Mouse (Mus musculus): ENCODE data around the gene Rabgap1l. TPM values are rescaled to one million over a fixed set of nuclear protein-coding genes. Genes with fewer than 3 reads are reported as not detected.

Rabgap1l gene
- polyA plus RNA-seq, 1 experiment from 2014 or later: 53.5 TPM

DNA sequence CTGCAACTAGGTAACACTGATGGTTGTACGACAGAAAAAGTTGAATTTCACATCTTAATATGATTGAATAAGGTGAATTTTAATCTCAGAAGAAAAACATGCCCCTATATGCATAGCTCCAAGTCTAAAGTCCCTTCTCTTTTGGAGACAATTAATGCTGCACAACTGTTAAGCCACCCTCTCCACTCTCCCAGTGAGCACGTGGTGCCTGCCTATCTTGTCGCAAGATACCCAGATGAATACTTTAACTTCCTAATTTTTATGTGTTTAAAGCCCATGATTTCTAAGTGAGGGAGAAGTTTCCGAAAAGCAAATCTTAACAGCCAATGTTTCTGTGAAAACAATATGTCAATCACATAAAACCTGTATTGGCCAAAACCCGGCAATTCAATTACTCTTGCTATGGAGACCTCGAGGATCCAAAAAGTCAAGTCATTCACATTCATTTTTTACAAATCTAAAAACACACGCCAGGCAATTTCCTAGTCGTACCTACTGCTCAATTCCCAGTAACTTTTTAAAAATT lies 581.4 kb downstream of the Rabgap1l start:
- Histone ChIP-seq H3K4me1 (ENCODE audit: control insufficient read depth, insufficient read depth, low read length) (peaks cover 9% of the 10 kb centered on the region), H3K4me3 (ENCODE audit: low read depth, low read length) (peak overlapping the region; percentile 79), H3K27me3 (ENCODE audit: control insufficient read depth, insufficient read depth, low read length) (no peaks in the 10 kb centered on the region), H3K9ac (ENCODE audit: low read depth, low read length) (peak overlapping the region; percentile 87), H3K4me2 (peak overlapping the region; percentile 75), H3K9me3 (replicated peaks; ENCODE audit: control insufficient read depth, low read length) (no peaks in the 10 kb centered on the region), H3K27ac (ENCODE audit: low read depth, low read length) (peak overlapping the region; percentile 99; the same call in 1 of the 2 replicates), H3K36me3 (ENCODE audit: control insufficient read depth, insufficient read depth, low read length) (0 out of 2 replicates have a peak, but pooled peaks cover 3% of the 10 kb centered on the region)
- 3% methylated on average over 8 of the region's 8 CpGs for WGBS (ENCODE audit: insufficient replicate concordance)
- ATAC-seq (replicated peaks; ENCODE audit: insufficient number of reproducible peaks, low FRiP score, low TSS enrichment): no peak

DNA sequence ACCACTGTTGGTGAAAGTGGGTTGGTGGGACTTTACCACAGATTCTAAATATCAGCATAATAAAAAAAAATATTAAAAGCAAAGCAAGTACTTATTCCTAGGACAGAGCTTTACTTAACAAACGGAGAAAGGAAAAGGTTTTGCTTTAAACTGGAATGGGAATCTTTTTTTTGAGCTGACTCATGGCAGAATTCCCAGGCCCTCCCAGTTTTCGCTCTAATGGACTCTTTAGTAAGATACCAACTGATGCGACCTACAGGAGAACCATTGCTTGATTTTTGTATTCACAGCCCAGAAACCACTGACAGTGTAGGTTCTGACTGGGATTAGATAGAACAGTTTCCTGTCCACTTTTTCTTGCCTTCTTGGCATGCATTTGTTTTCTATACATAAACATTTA lies 582.4 kb downstream of the Rabgap1l start:
- Histone ChIP-seq H3K36me3 (ENCODE audit: control insufficient read depth, insufficient read depth, low read length) (peaks cover 10% of the 10 kb centered on the region; the same call in 1 of the 2 replicates), H3K27ac (ENCODE audit: low read depth, low read length) (no peak overlapping the region), H3K9me3 (replicated peaks; ENCODE audit: control insufficient read depth, low read length) (no peaks in the 10 kb centered on the region), H3K27me3 (ENCODE audit: control insufficient read depth, insufficient read depth, low read length) (no peaks in the 10 kb centered on the region), H3K9ac (ENCODE audit: low read depth, low read length) (no peak overlapping the region), H3K4me3 (ENCODE audit: low read depth, low read length) (peak overlapping the region; percentile 79; the same call in 1 of the 2 replicates), H3K4me2 (peak overlapping the region; percentile 75), H3K4me1 (ENCODE audit: control insufficient read depth, insufficient read depth, low read length) (peaks cover 9% of the 10 kb centered on the region)
- WGBS (ENCODE audit: insufficient replicate concordance): 63% methylated on average over 3 of the region's 3 CpGs
- ATAC-seq (replicated peaks; ENCODE audit: insufficient number of reproducible peaks, low FRiP score, low TSS enrichment): no peak

GRCm38 (mm10) chr1:160209844-160210243 lies 583.2 kb downstream of the Rabgap1l start:
- Histone ChIP-seq H3K36me3 (ENCODE audit: control insufficient read depth, insufficient read depth, low read length) (peaks cover 15% of the 10 kb centered on the region; the same call in 1 of the 2 replicates), H3K4me1 (ENCODE audit: control insufficient read depth, insufficient read depth, low read length) (peaks cover 9% of the 10 kb centered on the region), H3K27ac (ENCODE audit: low read depth, low read length) (no peak overlapping the region), H3K4me2 (no peak overlapping the region), H3K9me3 (replicated peaks; ENCODE audit: control insufficient read depth, low read length) (no peaks in the 10 kb centered on the region), H3K27me3 (ENCODE audit: control insufficient read depth, insufficient read depth, low read length) (no peaks in the 10 kb centered on the region), H3K9ac (ENCODE audit: low read depth, low read length) (no peak overlapping the region), H3K4me3 (ENCODE audit: low read depth, low read length) (no peak overlapping the region)
- 71% methylated on average over 2 of the region's 2 CpGs for WGBS (ENCODE audit: insufficient replicate concordance)
- ATAC-seq (replicated peaks; ENCODE audit: insufficient number of reproducible peaks, low FRiP score, low TSS enrichment): no peak

DNA sequence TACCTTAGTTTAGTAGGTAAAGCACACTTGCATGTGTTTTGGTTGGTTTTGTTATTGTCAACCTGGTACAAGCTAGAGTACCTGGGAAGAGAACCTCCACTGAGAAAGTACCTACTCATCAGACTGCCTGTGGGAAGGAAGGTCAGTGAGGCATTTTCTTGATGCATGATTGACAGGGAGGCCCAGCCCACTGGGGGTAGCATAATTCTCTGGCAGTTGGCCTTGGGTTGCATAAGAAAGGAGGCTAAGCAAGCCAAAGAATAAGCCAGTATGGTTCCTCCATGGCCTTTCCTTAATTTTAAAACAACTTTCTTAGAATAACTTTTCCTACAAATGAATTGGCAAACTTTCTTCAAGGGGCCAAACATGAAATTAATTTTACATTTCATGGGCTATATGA lies 587.5 kb downstream of the Rabgap1l start:
- Histone ChIP-seq H3K27me3 (ENCODE audit: control insufficient read depth, insufficient read depth, low read length) (no peaks in the 10 kb centered on the region), H3K9ac (ENCODE audit: low read depth, low read length) (no peak overlapping the region), H3K4me1 (ENCODE audit: control insufficient read depth, insufficient read depth, low read length) (no peaks in the 10 kb centered on the region; the same call in 1 of the 2 replicates), H3K4me2 (no peak overlapping the region), H3K27ac (ENCODE audit: low read depth, low read length) (no peak overlapping the region), H3K36me3 (ENCODE audit: control insufficient read depth, insufficient read depth, low read length) (peaks cover 25% of the 10 kb centered on the region), H3K4me3 (ENCODE audit: low read depth, low read length) (no peak overlapping the region), H3K9me3 (replicated peaks; ENCODE audit: control insufficient read depth, low read length) (no peaks in the 10 kb centered on the region)
- no peak for ATAC-seq (replicated peaks; ENCODE audit: insufficient number of reproducible peaks, low FRiP score, low TSS enrichment)

GRCm38 (mm10) chr1:160195337-160195663 lies 597.7 kb downstream of the Rabgap1l start:
- Histone ChIP-seq H3K9ac (ENCODE audit: low read depth, low read length) (peak overlapping the region; percentile 97), H3K27ac (ENCODE audit: low read depth, low read length) (peak overlapping the region; percentile 82), H3K4me2 (peak overlapping the region; percentile 88), H3K4me3 (ENCODE audit: low read depth, low read length) (peak overlapping the region; percentile 91), H3K9me3 (replicated peaks; ENCODE audit: control insufficient read depth, low read length) (no peaks in the 10 kb centered on the region), H3K27me3 (ENCODE audit: control insufficient read depth, insufficient read depth, low read length) (no peaks in the 10 kb centered on the region), H3K4me1 (ENCODE audit: control insufficient read depth, insufficient read depth, low read length) (peaks cover 6% of the 10 kb centered on the region), H3K36me3 (ENCODE audit: control insufficient read depth, insufficient read depth, low read length) (no peaks in the 10 kb centered on the region)
- WGBS (ENCODE audit: insufficient replicate concordance): 1% methylated on average over 13 of the region's 13 CpGs
- ATAC-seq (replicated peaks; ENCODE audit: insufficient number of reproducible peaks, low FRiP score, low TSS enrichment): peak; percentile 27

GRCm38 (mm10) chr1:160194529-160195336 lies 598.3 kb downstream of the Rabgap1l start, which contains the start of gene Mrps14:
Mrps14 (plus strand) TSS chr1:160195215.
- Histone ChIP-seq H3K4me1 (ENCODE audit: control insufficient read depth, insufficient read depth, low read length) (peaks cover 6% of the 10 kb centered on the region), H3K4me2 (peak within 1 kb of the TSS; percentile 88), H3K27ac (ENCODE audit: low read depth, low read length) (peak within 1 kb of the TSS; percentile 82), H3K36me3 (ENCODE audit: control insufficient read depth, insufficient read depth, low read length) (no peaks in the 10 kb centered on the region), H3K4me3 (ENCODE audit: low read depth, low read length) (peak within 1 kb of the TSS; percentile 91), H3K9me3 (replicated peaks; ENCODE audit: control insufficient read depth, low read length) (no peaks in the 10 kb centered on the region), H3K27me3 (ENCODE audit: control insufficient read depth, insufficient read depth, low read length) (no peaks in the 10 kb centered on the region), H3K9ac (ENCODE audit: low read depth, low read length) (peak within 1 kb of the TSS; percentile 97)
- WGBS (ENCODE audit: insufficient replicate concordance): 7% methylated on average over 31 of the region's 31 CpGs
- peak; percentile 99 for ATAC-seq (replicated peaks; ENCODE audit: insufficient number of reproducible peaks, low FRiP score, low TSS enrichment)

GRCm38 (mm10) chr1:160184506-160184905 lies 608.5 kb downstream of the Rabgap1l start:
- 16% methylated on average over 5 of the region's 5 CpGs for WGBS (ENCODE audit: insufficient replicate concordance)
- no peak for ATAC-seq (replicated peaks; ENCODE audit: insufficient number of reproducible peaks, low FRiP score, low TSS enrichment)

DNA sequence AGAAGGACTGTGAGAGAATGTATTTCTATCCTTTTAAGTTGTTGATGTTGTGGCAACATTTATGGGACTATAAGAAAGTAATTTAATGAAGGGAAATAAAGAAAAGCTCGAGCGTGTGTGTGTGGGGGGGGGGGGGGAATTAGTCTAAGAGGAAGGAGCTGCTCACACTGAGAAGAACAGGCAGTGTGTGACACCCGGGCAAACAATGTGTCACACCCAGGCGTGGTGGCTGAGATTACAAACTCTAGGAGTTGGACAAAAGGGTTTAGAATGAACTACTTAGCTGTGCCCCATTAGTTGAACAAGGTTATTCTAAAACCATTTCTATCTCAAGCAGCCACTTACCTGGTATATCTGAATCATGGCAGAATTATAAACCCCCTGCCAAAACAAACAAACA lies 611.8 kb downstream of the Rabgap1l start:
- Histone ChIP-seq H3K36me3 (ENCODE audit: control insufficient read depth, insufficient read depth, low read length) (no peaks in the 10 kb centered on the region), H3K4me2 (no peak overlapping the region), H3K4me3 (ENCODE audit: low read depth, low read length) (no peak overlapping the region), H3K4me1 (ENCODE audit: control insufficient read depth, insufficient read depth, low read length) (no peaks in the 10 kb centered on the region), H3K9ac (ENCODE audit: low read depth, low read length) (no peak overlapping the region), H3K9me3 (replicated peaks; ENCODE audit: control insufficient read depth, low read length) (no peaks in the 10 kb centered on the region), H3K27me3 (ENCODE audit: control insufficient read depth, insufficient read depth, low read length) (no peaks in the 10 kb centered on the region), H3K27ac (ENCODE audit: low read depth, low read length) (no peak overlapping the region)
- ATAC-seq (replicated peaks; ENCODE audit: insufficient number of reproducible peaks, low FRiP score, low TSS enrichment): no peak
- 79% methylated on average over 4 of the region's 4 CpGs for WGBS (ENCODE audit: insufficient replicate concordance)

More at GRCm38 (mm10) chr1:160184506-160184905, 608.5 kb downstream of the Rabgap1l start:
- Histone ChIP-seq H3K36me3 (ENCODE audit: control insufficient read depth, insufficient read depth, low read length) (no peaks in the 10 kb centered on the region), H3K9ac (ENCODE audit: low read depth, low read length) (no peak overlapping the region), H3K27ac (ENCODE audit: low read depth, low read length) (no peak overlapping the region), H3K4me2 (no peak overlapping the region), H3K9me3 (replicated peaks; ENCODE audit: control insufficient read depth, low read length) (no peaks in the 10 kb centered on the region), H3K4me3 (ENCODE audit: low read depth, low read length) (no peak overlapping the region), H3K4me1 (ENCODE audit: control insufficient read depth, insufficient read depth, low read length) (no peaks in the 10 kb centered on the region), H3K27me3 (ENCODE audit: control insufficient read depth, insufficient read depth, low read length) (no peaks in the 10 kb centered on the region)
